Mouse (Mus musculus): ENCODE data around the gene Exosc6.

- TF ChIP-seq CTCF (IDR thresholded peaks at IDR 0.05; ENCODE audit: extremely low read depth, insufficient read depth, insufficient read length, insufficient replicate concordance) (no peak), POLR2A (IDR thresholded peaks at IDR 0.05; ENCODE audit: low read depth, low read length) (no peak)
Observed at GRCm38 (mm10) chr8:111081580-111082258, 25.6 kb downstream of the Exosc6 start.

Data from spleen, adult 2 months (tissue).